Mouse (Mus musculus): ENCODE results near the gene Otof. TPM values are rescaled to one million over a fixed set of nuclear protein-coding genes. Genes with fewer than 3 reads are reported as not detected.

Gene Otof
- polyA plus RNA-seq, 1 experiment from 2014 or later: 0.73 TPM

DNA sequence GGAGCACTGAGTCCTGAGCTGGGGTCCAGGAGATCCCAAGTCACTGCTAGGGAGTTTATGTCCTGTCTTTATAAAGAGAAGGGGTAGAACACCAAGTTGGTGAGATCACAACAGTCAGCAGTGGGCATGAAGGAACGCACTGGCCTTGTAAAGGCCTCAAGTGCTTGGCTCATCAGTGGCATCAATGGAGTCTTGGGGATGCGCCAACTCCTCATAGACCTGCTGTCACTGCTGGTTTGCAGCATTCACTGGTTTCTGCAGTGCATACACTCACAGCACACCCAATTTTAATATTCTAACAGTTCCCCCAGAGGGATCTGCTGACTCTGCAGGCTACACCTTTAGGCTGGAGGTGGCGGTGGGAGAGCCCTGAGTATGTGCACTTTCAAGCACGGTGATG lies 38.6 kb downstream of the Otof start:
- H3K27ac ChIP-seq (replicated peaks): no peak overlapping the region
- no peaks in the 10 kb centered on the region for H3K36me3 ChIP-seq
- no peak overlapping the region for H3K4me3 ChIP-seq
- ATAC-seq (ENCODE audit: low FRiP score, low read depth): no peak
- H3K9ac ChIP-seq (replicated peaks): no peak overlapping the region
- H3K4me1 ChIP-seq: no peaks in the 10 kb centered on the region
- H3K4me2 ChIP-seq (replicated peaks): no peak overlapping the region
- WGBS: 79% methylated on average over 4 of the region's 4 CpGs
- no peaks in the 10 kb centered on the region for H3K27me3 ChIP-seq
- no peaks in the 10 kb centered on the region for H3K9me3 ChIP-seq

- H3K4me1 ChIP-seq: peaks cover 10% of the 10 kb centered on the region
- no peak overlapping the region for H3K4me2 ChIP-seq (replicated peaks)
- H3K27me3 ChIP-seq: peaks cover 5% of the 10 kb centered on the region; the same call in 1 of the 2 replicates
- WGBS: 21% methylated on average over 5 of the region's 5 CpGs
- no peaks in the 10 kb centered on the region for H3K9me3 ChIP-seq
- ATAC-seq (ENCODE audit: low FRiP score, low read depth): no peak
- no peaks in the 10 kb centered on the region for H3K36me3 ChIP-seq
- H3K27ac ChIP-seq (replicated peaks): no peak overlapping the region
- H3K4me3 ChIP-seq: no peak overlapping the region
- H3K9ac ChIP-seq (replicated peaks): no peak overlapping the region
Observed at GRCm38 (mm10) chr5:30416665-30417064, 45.1 kb downstream of the Otof start.

- peaks cover 13% of the 10 kb centered on the region for H3K4me1 ChIP-seq
- no peak overlapping the region for H3K27ac ChIP-seq (replicated peaks)
- 59% methylated on average over 4 of the region's 4 CpGs for WGBS
- no peak overlapping the region for H3K4me2 ChIP-seq (replicated peaks)
- H3K9me3 ChIP-seq: no peaks in the 10 kb centered on the region
- peaks cover 5% of the 10 kb centered on the region; the same call in 1 of the 2 replicates for H3K27me3 ChIP-seq
- ATAC-seq (ENCODE audit: low FRiP score, low read depth): no peak
- H3K4me3 ChIP-seq: no peak overlapping the region
- no peak overlapping the region for H3K9ac ChIP-seq (replicated peaks)
- H3K36me3 ChIP-seq: no peaks in the 10 kb centered on the region
Observed at GRCm38 (mm10) chr5:30415876-30416275, 45.9 kb downstream of the Otof start.

DNA sequence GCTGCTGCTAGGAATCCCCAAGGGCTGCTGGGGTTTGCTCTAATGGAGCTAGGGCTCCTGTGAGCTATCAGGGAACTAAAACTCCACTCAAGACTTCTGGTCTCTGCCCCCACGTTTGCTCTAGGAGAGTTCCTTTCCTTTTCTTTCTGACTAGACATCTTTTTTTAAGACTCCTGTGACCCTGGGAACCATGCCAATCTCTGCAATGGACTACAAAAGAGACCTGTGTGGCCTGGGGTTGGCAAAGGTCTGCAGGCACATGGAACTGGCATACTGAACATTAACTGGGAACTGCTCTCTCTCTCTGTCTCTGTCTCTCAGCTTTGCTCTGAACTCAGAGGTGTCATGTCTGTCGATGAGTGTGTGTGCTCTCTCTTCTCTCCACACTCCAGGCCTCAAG lies 46.4 kb downstream of the Otof start:
- Histone ChIP-seq H3K27me3 (peaks cover 5% of the 10 kb centered on the region; the same call in 1 of the 2 replicates), H3K9me3 (no peaks in the 10 kb centered on the region), H3K4me1 (peaks cover 13% of the 10 kb centered on the region), H3K4me3 (no peak overlapping the region), H3K27ac (replicated peaks) (no peak overlapping the region), H3K4me2 (replicated peaks) (no peak overlapping the region), H3K36me3 (no peaks in the 10 kb centered on the region), H3K9ac (replicated peaks) (no peak overlapping the region)
- no peak for ATAC-seq (ENCODE audit: low FRiP score, low read depth)
- WGBS: 71% methylated on average over 2 of the region's 2 CpGs

- H3K4me3 ChIP-seq: no peak overlapping the region
- no peak for ATAC-seq (ENCODE audit: low FRiP score, low read depth)
- H3K4me2 ChIP-seq (replicated peaks): no peak overlapping the region
- WGBS: 54% methylated on average over 10 of the region's 10 CpGs
- H3K27me3 ChIP-seq: peaks cover 15% of the 10 kb centered on the region; the same call in 1 of the 2 replicates
- H3K9me3 ChIP-seq: no peaks in the 10 kb centered on the region
- H3K9ac ChIP-seq (replicated peaks): no peak overlapping the region
- no peaks in the 10 kb centered on the region for H3K36me3 ChIP-seq
- H3K27ac ChIP-seq (replicated peaks): no peak overlapping the region
- H3K4me1 ChIP-seq: peaks cover 17% of the 10 kb centered on the region
Observed at GRCm38 (mm10) chr5:30411524-30411923, 50.2 kb downstream of the Otof start.

- H3K4me2 ChIP-seq (replicated peaks): peak overlapping the region; percentile 39
- 2% methylated on average over 9 of the region's 9 CpGs for WGBS
- H3K4me3 ChIP-seq: 0 out of 2 replicates have a peak overlapping the region, but pooled peaks have one; percentile 4
- no peak overlapping the region for H3K27ac ChIP-seq (replicated peaks)
- H3K9me3 ChIP-seq: no peaks in the 10 kb centered on the region
- H3K36me3 ChIP-seq: no peaks in the 10 kb centered on the region
- ATAC-seq (ENCODE audit: low FRiP score, low read depth): peak; percentile 73
- no peak overlapping the region for H3K9ac ChIP-seq (replicated peaks)
- H3K27me3 ChIP-seq: peaks cover 9% of the 10 kb centered on the region; the same call in 1 of the 2 replicates
- peaks cover 15% of the 10 kb centered on the region for H3K4me1 ChIP-seq
Observed at GRCm38 (mm10) chr5:30406876-30407275, 54.9 kb downstream of the Otof start.

DNA sequence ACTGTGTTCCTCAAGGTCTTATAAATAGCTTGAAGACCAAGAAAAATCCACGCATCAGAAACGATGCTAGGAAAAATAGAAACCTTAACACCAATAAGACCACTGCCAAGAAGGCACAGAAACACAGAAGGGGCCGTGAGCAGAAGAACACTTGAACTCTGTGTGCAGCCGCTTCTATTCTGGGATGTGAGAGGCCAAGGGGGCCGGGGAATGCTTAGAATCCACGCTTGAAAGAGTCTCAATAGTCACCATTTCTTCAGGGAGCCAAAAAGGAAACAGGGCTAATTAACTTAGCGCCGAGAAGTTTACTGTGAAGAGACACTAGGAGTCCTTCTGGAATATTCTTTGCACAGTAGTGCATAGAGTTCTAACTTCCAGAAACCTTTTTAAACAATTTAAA lies 60.6 kb downstream of the Otof start:
- no peak overlapping the region for H3K4me3 ChIP-seq
- no peak overlapping the region for H3K9ac ChIP-seq (replicated peaks)
- no peak overlapping the region for H3K27ac ChIP-seq (replicated peaks)
- peaks cover 5% of the 10 kb centered on the region; the same call in 1 of the 2 replicates for H3K27me3 ChIP-seq
- no peaks in the 10 kb centered on the region for H3K36me3 ChIP-seq
- peaks cover 10% of the 10 kb centered on the region for H3K4me1 ChIP-seq
- WGBS: 15% methylated on average over 8 of the region's 8 CpGs
- H3K4me2 ChIP-seq (replicated peaks): no peak overlapping the region
- no peak for ATAC-seq (ENCODE audit: low FRiP score, low read depth)
- H3K9me3 ChIP-seq: no peaks in the 10 kb centered on the region

GRCm38 (mm10) chr5:30400521-30400920 lies 61.2 kb downstream of the Otof start:
- H3K9me3 ChIP-seq: no peaks in the 10 kb centered on the region
- no peak overlapping the region for H3K9ac ChIP-seq (replicated peaks)
- no peak overlapping the region for H3K27ac ChIP-seq (replicated peaks)
- no peak overlapping the region for H3K4me2 ChIP-seq (replicated peaks)
- peaks cover 10% of the 10 kb centered on the region for H3K4me1 ChIP-seq
- 86% methylated on average over 5 of the region's 5 CpGs for WGBS
- no peak overlapping the region for H3K4me3 ChIP-seq
- H3K27me3 ChIP-seq: peaks cover 5% of the 10 kb centered on the region; the same call in 1 of the 2 replicates
- no peaks in the 10 kb centered on the region for H3K36me3 ChIP-seq
- no peak for ATAC-seq (ENCODE audit: low FRiP score, low read depth)

GRCm38 (mm10) chr5:30391473-30391872 lies 70.3 kb downstream of the Otof start:
- Histone ChIP-seq H3K27ac (replicated peaks) (no peak overlapping the region), H3K4me1 (no peaks in the 10 kb centered on the region), H3K27me3 (no peaks in the 10 kb centered on the region; the same call in 1 of the 2 replicates), H3K36me3 (no peaks in the 10 kb centered on the region), H3K9ac (replicated peaks) (no peak overlapping the region), H3K4me2 (replicated peaks) (no peak overlapping the region), H3K4me3 (no peak overlapping the region), H3K9me3 (no peaks in the 10 kb centered on the region)
- WGBS: 23% methylated on average over 7 of the region's 7 CpGs
- no peak for ATAC-seq (ENCODE audit: low FRiP score, low read depth)

GRCm38 (mm10) chr5:30389836-30390235 lies 71.9 kb downstream of the Otof start:
- no peak overlapping the region for H3K4me2 ChIP-seq (replicated peaks)
- no peak overlapping the region for H3K9ac ChIP-seq (replicated peaks)
- WGBS: 86% methylated on average over 5 of the region's 5 CpGs
- ATAC-seq (ENCODE audit: low FRiP score, low read depth): no peak
- no peaks in the 10 kb centered on the region; the same call in 1 of the 2 replicates for H3K27me3 ChIP-seq
- H3K4me3 ChIP-seq: no peak overlapping the region
- no peaks in the 10 kb centered on the region for H3K36me3 ChIP-seq
- no peak overlapping the region for H3K27ac ChIP-seq (replicated peaks)
- H3K4me1 ChIP-seq: no peaks in the 10 kb centered on the region
- no peaks in the 10 kb centered on the region for H3K9me3 ChIP-seq

- Histone ChIP-seq H3K36me3 (no peaks in the 10 kb centered on the region), H3K4me3 (no peak overlapping the region), H3K9ac (replicated peaks) (no peak overlapping the region), H3K27me3 (no peaks in the 10 kb centered on the region; the same call in 1 of the 2 replicates), H3K4me2 (replicated peaks) (no peak overlapping the region), H3K9me3 (no peaks in the 10 kb centered on the region), H3K4me1 (no peaks in the 10 kb centered on the region), H3K27ac (replicated peaks) (no peak overlapping the region)
- WGBS: 81% methylated on average over 6 of the region's 6 CpGs
- ATAC-seq (ENCODE audit: low FRiP score, low read depth): no peak
Observed at GRCm38 (mm10) chr5:30387726-30388125, 74.0 kb downstream of the Otof start.

DNA sequence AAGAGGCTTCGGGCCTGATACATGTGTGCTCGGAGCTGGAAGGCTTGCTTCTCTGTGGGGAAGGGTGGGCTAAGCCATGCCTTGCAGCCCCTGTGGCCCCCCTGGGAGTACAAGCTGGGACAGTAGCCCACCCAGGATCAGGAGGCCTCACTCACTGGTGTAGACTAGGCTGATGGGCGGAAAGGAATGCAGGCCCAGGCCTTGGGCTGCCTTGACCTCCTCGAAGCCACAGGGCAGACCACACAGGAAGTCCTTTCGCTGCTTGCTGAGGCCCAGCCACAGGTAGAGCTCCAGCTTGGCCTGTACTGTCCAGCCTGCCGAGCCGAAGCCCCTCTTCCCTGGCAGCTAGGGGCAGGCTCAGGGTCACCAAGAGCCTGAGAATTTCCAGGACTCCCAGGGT lies 78.9 kb downstream of the Otof start:
- WGBS: 60% methylated on average over 7 of the region's 7 CpGs
- H3K9ac ChIP-seq (replicated peaks): no peak overlapping the region
- no peak overlapping the region for H3K27ac ChIP-seq (replicated peaks)

GRCm38 (mm10) chr5:30369426-30369825 lies 92.3 kb downstream of the Otof start:
- WGBS: 91% methylated on average over 5 of the region's 5 CpGs
- H3K4me3 ChIP-seq: no peak overlapping the region
- no peak overlapping the region for H3K4me2 ChIP-seq (replicated peaks)
- H3K9ac ChIP-seq (replicated peaks): no peak overlapping the region
- no peak overlapping the region for H3K27ac ChIP-seq (replicated peaks)
- H3K36me3 ChIP-seq: no peaks in the 10 kb centered on the region
- H3K4me1 ChIP-seq: no peaks in the 10 kb centered on the region
- no peaks in the 10 kb centered on the region for H3K27me3 ChIP-seq
- ATAC-seq (ENCODE audit: low FRiP score, low read depth): no peak
- no peaks in the 10 kb centered on the region for H3K9me3 ChIP-seq

More for the DNA sequence above, 78.9 kb downstream of the Otof start:
- H3K4me1 ChIP-seq: no peaks in the 10 kb centered on the region
- no peak overlapping the region for H3K4me2 ChIP-seq (replicated peaks)
- no peaks in the 10 kb centered on the region for H3K36me3 ChIP-seq
- H3K4me3 ChIP-seq: no peak overlapping the region
- no peak for ATAC-seq (ENCODE audit: low FRiP score, low read depth)
- no peaks in the 10 kb centered on the region for H3K27me3 ChIP-seq
- no peaks in the 10 kb centered on the region for H3K9me3 ChIP-seq
